Mouse (Mus musculus) liver, embryonic 12.5 days (tissue): Measurements from ENCODE around the gene Tube1. TPM values are rescaled to one million over a fixed set of nuclear protein-coding genes. Genes with fewer than 3 reads are reported as not detected.
"Not testable (repeated sequence)": the region's sequence is repeated elsewhere in the genome, so short reads cannot be mapped to it uniquely, and the experiment has no call there.

Experiments used
- ATAC-seq: fragments of 200-750 bp; cut with Nextera tagmentation; 2 replicates; pipeline ENCODE4 v1.8.0; 2017; ENCODE audit warnings: moderate number of reproducible peaks, mild to moderate bottlenecking, moderate library complexity
- H3K27ac ChIP-seq: fragments of 300-500 bp; sonication (generic); 2 replicates; pipeline ENCODE4 v1.5.1; 2016; ENCODE audit warnings: mild to moderate bottlenecking
- H3K27me3 ChIP-seq: fragments of 300-500 bp; sonication (generic); replicated peaks from 2 replicates; pipeline ENCODE4 v1.6.1; 2016; ENCODE audit warnings: mild to moderate bottlenecking, moderate library complexity
- H3K36me3 ChIP-seq: fragments of 300-500 bp; sonication (generic); 2 replicates; pipeline ENCODE4 v1.6.1; 2016; ENCODE audit warnings: mild to moderate bottlenecking, moderate library complexity
- H3K4me1 ChIP-seq: fragments of 300-500 bp; sonication (generic); 2 replicates; pipeline ENCODE4 v1.6.1; 2016
- H3K4me2 ChIP-seq: fragments of 300-500 bp; sonication (generic); 2 replicates; pipeline ENCODE4 v1.6.1; 2016; ENCODE audit warnings: mild to moderate bottlenecking, moderate library complexity
- H3K4me3 ChIP-seq: fragments of 300-500 bp; sonication (generic); 2 replicates; pipeline ENCODE4 v1.5.1; 2016; ENCODE audit warnings: mild to moderate bottlenecking, moderate library complexity
- H3K9ac ChIP-seq: fragments of 300-500 bp; sonication (generic); 2 replicates; pipeline ENCODE4 v1.6.1; 2016; ENCODE audit warnings: mild to moderate bottlenecking, moderate library complexity
- H3K9me3 ChIP-seq: fragments of 300-500 bp; sonication (generic); replicated peaks from 2 replicates; pipeline ENCODE4 v1.6.1; 2016; ENCODE audit warnings: mild to moderate bottlenecking, moderate library complexity
- WGBS: fragments of 180-500 bp; shearing (Covaris S2); methylation state at CpG from one replicate; pipeline ENCODE4 v1.1.7; 2016; ENCODE audit not compliant: insufficient replicate concordance; 5-methylcytosine and 5-hydroxymethylcytosine counted together
- polyA plus RNA-seq: library from polyadenylated mRNA; unstranded; fragments of >200 nt; fragmentation: Nextera tagmentation; extraction: Ambion mirVana; gene quantifications from 2 replicates; pipeline ENCODE4 v1.2.1, GENCODE M21; 2016

Gene Tube1
- polyA plus RNA-seq, 1 experiment from 2014 or later, result 9.0 TPM

DNA sequence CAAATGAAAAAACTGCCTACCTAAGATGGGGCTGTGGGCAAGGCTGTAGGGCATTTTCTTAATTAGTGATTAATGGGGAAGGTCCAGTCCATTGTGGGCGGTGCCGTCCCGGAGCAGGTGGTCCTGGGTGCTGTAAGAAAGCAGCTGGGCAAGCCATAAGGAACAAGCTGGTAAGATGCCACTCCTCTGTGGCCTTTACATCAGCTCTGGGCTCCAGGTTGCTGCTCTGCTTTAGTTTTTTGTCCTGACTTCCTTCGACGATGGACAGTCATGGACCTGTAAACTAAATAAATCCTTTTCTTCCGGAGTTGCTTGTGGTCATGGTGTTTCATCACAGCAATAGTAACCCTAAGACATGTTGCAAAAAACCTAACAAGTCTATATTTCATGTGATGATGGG is 36.9 kb downstream of the Tube1 start:
- H3K4me3 ChIP-seq, result peak overlapping the region; percentile 55; the same call in 1 of the 2 replicates
- WGBS, result 13% methylated on average over 6 of the region's 6 CpGs
- H3K36me3 ChIP-seq, result no peaks in the 10 kb centered on the region
- no peak for ATAC-seq
- H3K4me2 ChIP-seq, result peak overlapping the region; percentile 75
- peaks cover 43% of the 10 kb centered on the region for H3K27me3 ChIP-seq
- H3K9me3 ChIP-seq, result no peaks in the 10 kb centered on the region
- H3K4me1 ChIP-seq, result peaks cover 22% of the 10 kb centered on the region
- H3K27ac ChIP-seq, result no peak overlapping the region
- no peak overlapping the region for H3K9ac ChIP-seq

DNA sequence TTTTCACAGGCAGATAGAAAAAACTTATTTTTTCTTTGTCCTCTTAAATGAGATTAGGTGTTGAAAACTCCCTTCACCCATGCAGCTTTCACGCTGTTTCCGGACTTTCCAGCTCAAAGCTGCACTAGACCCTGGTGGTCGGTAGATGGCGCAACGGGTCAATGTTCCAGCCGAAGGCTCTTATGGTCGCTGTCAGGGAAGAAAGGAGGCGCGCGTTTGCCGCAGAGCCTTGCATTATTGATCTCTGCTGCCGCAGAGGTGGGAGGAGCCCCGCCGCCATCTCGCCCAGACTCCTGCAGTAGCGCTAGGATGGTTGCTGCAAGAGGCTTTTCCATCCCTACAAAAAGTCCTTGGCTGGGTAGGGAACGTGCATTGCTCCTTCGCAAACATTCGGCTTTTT is 37.4 kb downstream of the Tube1 start:
- Histone ChIP-seq H3K4me2 (peak overlapping the region; percentile 75), H3K4me3 (peak overlapping the region; percentile 55), H3K4me1 (peaks cover 22% of the 10 kb centered on the region), H3K36me3 (no peaks in the 10 kb centered on the region), H3K27me3 (peaks cover 40% of the 10 kb centered on the region), H3K9me3 (no peaks in the 10 kb centered on the region), H3K27ac (peak overlapping the region; percentile 21; the same call in 1 of the 2 replicates), H3K9ac (no peak overlapping the region)
- peak; percentile 81 for ATAC-seq
- under 1% methylated on average over 19 of the region's 19 CpGs for WGBS

DNA sequence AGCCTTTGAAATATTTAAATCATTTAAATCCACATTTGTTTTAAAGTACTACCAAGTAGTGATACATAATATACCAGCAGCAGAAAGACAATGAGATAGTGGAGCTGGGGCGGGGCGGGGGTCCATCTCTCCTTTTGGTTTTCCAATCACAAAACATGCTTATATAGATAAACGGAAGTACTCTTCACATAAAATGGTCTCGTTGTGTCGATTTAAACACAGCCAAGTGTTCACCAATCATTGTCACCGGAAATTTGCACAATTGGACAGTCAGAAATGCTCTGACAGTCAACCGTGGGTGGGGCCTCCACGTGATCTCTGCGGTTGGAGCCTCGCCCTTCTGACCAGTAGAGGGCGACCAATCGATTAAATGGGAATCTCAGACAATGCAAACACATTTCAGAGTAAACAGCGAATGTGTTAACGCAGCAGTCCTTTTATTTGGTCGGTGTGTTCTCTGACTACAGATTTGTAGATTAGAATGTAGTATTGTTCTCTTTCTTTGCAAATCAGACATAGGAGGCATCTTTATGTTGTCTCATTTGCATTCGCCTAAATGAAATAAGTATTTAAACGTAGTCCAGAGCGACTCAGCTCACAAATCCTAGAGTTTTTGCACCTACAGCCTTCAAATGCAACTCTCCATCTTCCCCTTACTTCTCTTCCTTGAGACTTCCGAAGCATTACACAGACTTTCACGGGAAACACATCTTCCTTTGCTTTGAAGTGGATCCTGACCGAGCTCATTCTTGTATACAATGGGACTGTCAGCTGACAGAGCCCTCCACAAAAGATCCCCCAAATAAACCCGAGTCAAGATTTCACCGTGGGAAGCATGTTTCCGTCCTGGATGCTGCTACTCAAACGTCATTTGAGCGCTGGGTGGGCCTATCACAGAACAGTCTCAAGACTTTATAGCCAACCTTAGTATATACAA is 38.1 kb downstream of the Tube1 start:
- H3K27ac ChIP-seq, result peak overlapping the region; percentile 21; the same call in 1 of the 2 replicates
- no peaks in the 10 kb centered on the region for H3K9me3 ChIP-seq
- H3K4me1 ChIP-seq, result peaks cover 22% of the 10 kb centered on the region
- 19% methylated on average over 26 of the region's 26 CpGs for WGBS
- H3K27me3 ChIP-seq, result peaks cover 33% of the 10 kb centered on the region
- no peak overlapping the region for H3K9ac ChIP-seq
- peak overlapping the region; percentile 55 for H3K4me3 ChIP-seq
- H3K4me2 ChIP-seq, result peak overlapping the region; percentile 75
- peak; percentile 50 for ATAC-seq
- H3K36me3 ChIP-seq, result no peaks in the 10 kb centered on the region

DNA sequence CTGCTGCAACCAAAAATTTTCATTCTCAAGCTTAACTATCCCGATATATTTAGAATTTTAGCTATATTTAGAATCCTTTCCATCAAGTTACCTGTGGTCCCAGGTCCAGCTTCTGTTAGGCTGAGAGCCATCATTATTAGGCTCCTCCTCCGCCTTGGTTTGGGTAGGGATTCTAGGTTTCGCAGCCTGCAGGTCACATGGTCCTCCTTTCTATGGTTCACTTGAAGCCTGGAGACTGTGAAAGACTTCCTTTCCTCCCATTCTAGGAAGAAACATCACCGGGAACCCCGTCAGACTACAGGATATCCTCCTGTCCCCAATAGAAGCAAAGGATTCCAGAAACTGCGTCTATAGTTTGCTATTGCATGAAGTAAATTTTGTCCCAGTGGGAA is 38.8 kb downstream of the Tube1 start:
- H3K4me2 ChIP-seq, result peak overlapping the region; percentile 34; the same call in 1 of the 2 replicates
- no peak overlapping the region for H3K27ac ChIP-seq
- WGBS, result 53% methylated on average over 6 of the region's 6 CpGs

DNA sequence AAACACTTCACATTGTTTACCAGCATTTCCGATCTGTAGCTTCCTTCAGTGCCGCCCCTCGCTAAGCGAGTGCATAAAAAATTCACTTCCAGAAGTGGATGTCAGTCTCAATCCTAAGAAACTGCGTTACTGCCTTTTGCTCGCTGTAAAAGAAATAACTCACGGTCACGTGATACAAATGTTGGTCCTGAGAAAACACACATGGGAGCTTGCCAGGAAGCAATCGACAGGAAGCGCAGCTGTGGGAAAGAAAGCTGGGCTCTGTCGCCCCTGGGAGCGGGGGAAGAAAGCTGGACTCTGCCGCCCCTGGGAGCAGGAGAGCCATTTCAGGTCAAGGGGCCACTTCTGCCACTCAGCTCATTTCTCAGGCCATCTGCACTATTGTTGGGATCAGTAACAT is 39.3 kb downstream of the Tube1 start:
- Histone ChIP-seq H3K36me3 (no peaks in the 10 kb centered on the region), H3K9me3 (no peaks in the 10 kb centered on the region; the same call in 1 of the 2 replicates), H3K4me1 (peaks cover 22% of the 10 kb centered on the region), H3K4me3 (no peak overlapping the region), H3K27ac (no peak overlapping the region), H3K9ac (no peak overlapping the region), H3K27me3 (peaks cover 21% of the 10 kb centered on the region; the same call in 1 of the 2 replicates), H3K4me2 (peak overlapping the region; percentile 34)
- WGBS, result 32% methylated on average over 13 of the region's 13 CpGs
- ATAC-seq, result no peak

More for the DNA sequence above, 38.8 kb downstream of the Tube1 start:
- no peak for ATAC-seq
- H3K4me1 ChIP-seq, result peaks cover 22% of the 10 kb centered on the region
- peaks cover 26% of the 10 kb centered on the region for H3K27me3 ChIP-seq
- no peaks in the 10 kb centered on the region for H3K36me3 ChIP-seq
- H3K9me3 ChIP-seq, result no peaks in the 10 kb centered on the region
- H3K9ac ChIP-seq, result no peak overlapping the region
- no peak overlapping the region for H3K4me3 ChIP-seq

DNA sequence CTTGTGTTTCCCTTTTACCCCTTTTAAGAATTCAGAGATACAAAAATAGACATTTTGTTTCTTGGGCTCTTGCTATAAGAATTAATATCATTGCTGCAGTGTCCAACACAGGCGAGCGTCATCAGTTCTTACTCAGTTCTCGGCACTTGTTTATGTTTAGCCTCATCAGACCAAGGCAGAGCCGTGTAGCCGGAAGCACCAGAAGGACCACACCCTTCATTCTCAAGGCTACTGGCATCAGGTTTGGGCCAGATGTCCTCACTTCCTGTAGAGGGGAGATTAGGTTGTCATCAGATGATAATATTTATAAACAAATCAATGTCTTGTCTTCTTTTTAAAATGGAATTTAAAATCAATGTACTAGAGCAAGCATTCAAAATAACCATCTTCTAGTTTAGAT is 43.2 kb downstream of the Tube1 start:
- ATAC-seq, result no peak
- Histone ChIP-seq H3K4me2 (no peak overlapping the region), H3K36me3 (no peaks in the 10 kb centered on the region), H3K4me1 (peaks cover 7% of the 10 kb centered on the region), H3K27me3 (0 out of 2 replicates have a peak, but pooled peaks cover 10% of the 10 kb centered on the region), H3K9ac (no peak overlapping the region), H3K4me3 (no peak overlapping the region), H3K9me3 (no peaks in the 10 kb centered on the region; the same call in 1 of the 2 replicates), H3K27ac (no peak overlapping the region)
- WGBS, result 46% methylated on average over 5 of the region's 5 CpGs

DNA sequence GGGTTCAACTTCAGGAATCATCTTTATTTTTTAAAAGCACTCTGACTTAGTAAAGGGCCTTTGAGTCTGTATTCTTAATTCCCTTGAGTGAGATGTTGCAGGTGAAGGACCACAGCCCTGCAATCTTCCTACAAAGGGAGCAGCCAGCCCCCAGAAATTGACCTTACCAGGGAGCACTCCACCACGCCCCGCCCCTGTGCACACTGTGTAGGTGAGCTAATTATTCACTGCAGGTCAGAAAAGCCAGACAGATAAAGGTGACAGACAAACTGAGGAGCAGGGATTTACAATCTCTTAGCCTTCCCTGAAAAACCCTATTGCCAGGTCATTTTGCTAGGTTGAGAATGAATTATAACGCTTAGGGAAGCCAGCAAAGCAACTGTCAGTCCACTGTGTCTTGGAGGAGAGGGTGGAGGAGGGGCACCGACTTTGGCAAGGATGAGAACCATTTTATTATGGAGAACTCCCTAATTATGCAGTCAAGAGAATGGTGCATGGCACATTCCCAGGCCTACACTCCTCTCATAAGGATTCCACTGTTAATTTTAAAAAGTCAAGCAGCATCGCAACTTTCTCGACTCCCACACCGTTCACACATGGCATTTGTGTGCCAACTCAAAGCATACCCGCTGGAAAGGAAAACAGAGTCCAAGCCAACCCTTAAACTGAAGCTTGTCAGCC is 51.2 kb downstream of the Tube1 start:
- 77% methylated on average over 8 of the region's 8 CpGs for WGBS
- Histone ChIP-seq H3K27me3 (no peaks in the 10 kb centered on the region), H3K36me3 (no peaks in the 10 kb centered on the region), H3K4me1 (no peaks in the 10 kb centered on the region), H3K9ac (no peak overlapping the region), H3K4me3 (no peak overlapping the region), H3K9me3 (no peaks in the 10 kb centered on the region), H3K4me2 (no peak overlapping the region), H3K27ac (no peak overlapping the region)
- no peak for ATAC-seq

DNA sequence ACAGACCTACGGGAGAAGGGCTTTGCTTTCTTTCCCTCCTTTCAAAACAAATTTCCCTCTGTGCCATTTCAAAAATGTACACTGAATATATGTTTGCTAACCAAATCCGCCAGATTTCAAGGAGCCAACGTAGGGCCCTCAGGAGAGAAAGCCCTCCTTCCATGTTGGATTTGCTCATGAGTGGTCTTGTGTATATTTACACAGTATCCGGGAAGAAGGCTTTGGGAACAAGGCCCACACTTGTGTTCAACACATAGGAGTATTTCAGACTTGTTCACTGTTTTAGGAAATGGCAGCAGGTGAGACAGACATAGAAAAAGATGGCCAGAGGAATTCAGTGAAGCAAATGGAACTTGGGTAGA is 51.8 kb downstream of the Tube1 start:
- H3K9ac ChIP-seq, result no peak overlapping the region
- no peak overlapping the region for H3K4me2 ChIP-seq
- WGBS, result 70% methylated on average over 4 of the region's 4 CpGs
- H3K27ac ChIP-seq, result no peak overlapping the region
- no peaks in the 10 kb centered on the region for H3K9me3 ChIP-seq
- no peaks in the 10 kb centered on the region for H3K36me3 ChIP-seq
- ATAC-seq, result no peak
- no peaks in the 10 kb centered on the region for H3K4me1 ChIP-seq
- no peaks in the 10 kb centered on the region for H3K27me3 ChIP-seq
- no peak overlapping the region for H3K4me3 ChIP-seq

DNA sequence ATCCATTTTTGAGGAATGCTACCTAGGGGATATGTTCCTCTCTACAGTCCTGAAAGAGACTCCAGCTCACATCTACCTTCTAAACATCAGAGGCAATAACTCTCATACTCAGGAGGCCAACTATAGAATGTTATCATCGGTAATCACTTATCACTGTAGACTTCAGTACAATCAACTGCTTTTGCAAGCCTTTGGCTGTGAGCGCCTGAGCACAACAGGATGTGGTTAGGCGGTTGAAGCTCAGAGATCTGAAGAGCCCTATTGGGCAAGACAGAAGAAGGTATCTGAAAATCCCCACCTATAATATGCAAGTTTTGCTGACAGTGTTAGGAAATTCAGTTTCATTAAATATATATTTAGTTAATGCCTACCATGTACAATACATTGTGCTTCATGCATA is 58.9 kb downstream of the Tube1 start:
- no peak overlapping the region for H3K27ac ChIP-seq
- no peak overlapping the region for H3K4me3 ChIP-seq
- no peak overlapping the region for H3K4me2 ChIP-seq
- H3K27me3 ChIP-seq, result no peaks in the 10 kb centered on the region
- H3K9me3 ChIP-seq, result no peaks in the 10 kb centered on the region
- ATAC-seq, result no peak
- WGBS, result 30% methylated on average over 3 of the region's 3 CpGs
- no peaks in the 10 kb centered on the region for H3K4me1 ChIP-seq
- no peak overlapping the region for H3K9ac ChIP-seq
- H3K36me3 ChIP-seq, result no peaks in the 10 kb centered on the region

DNA sequence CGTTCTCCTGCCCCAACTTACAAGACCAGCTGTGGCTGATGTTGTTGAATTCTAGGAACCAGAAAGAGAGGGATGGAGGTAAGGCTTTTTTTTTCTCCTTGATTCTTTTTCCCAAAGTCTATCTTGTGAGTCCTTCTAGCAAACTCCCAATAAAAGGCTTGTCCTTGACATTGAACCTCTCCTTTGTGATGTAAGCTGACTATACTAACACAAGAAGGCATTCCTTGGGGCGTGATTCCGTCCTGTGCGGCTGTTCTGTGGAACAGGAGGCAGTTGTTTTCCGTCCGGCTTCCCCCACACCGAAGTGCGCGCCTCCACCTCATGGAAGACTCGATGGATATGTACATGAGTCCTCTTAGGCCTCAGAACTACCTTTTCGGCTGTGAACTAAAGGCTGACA is 64.4 kb downstream of the Tube1 start:
- H3K4me2 ChIP-seq, H3K27me3 ChIP-seq, H3K9ac ChIP-seq, H3K36me3 ChIP-seq, H3K27ac ChIP-seq, H3K4me1 ChIP-seq, H3K4me3 ChIP-seq, ATAC-seq, H3K9me3 ChIP-seq: not testable (repeated sequence)
- 76% methylated on average over 11 of the region's 11 CpGs for WGBS
